Mouse (Mus musculus) cerebellum, adult 2 months (tissue): ENCODE results near the gene Aplp1.

Source experiments
- CTCF ChIP-seq: fragments of 200-500 bp; IDR thresholded peaks from 2 replicates; pipeline ENCODE4 v1.5.1; 2011; ENCODE audit warnings: low read depth, mild to moderate bottlenecking, control low read depth, low read length, moderate library complexity, borderline replicate concordance; ENCODE audit not compliant: insufficient read depth
- POLR2A ChIP-seq: fragments of 200-500 bp; IDR thresholded peaks from 2 replicates; pipeline ENCODE4 v1.6.1; 2011; ENCODE audit warnings: low read length, control low read depth, borderline replicate concordance; ENCODE audit not compliant: insufficient read depth

GRCm38 (mm10) chr7:30394871-30395270 lies 50.5 kb downstream of the Aplp1 start:
- TF ChIP-seq CTCF = 0 out of 2 replicates have a peak, but pooled peaks have one; percentile 5
- TF ChIP-seq POLR2A = no peak
